Mouse (Mus musculus) adrenal gland, postnatal 25 days (tissue): ENCODE measurements around the gene Entpd2. TPM values are rescaled to one million over a fixed set of nuclear protein-coding genes. Genes with fewer than 3 reads are reported as not detected.

Experiments
- DNase-seq: peaks from one replicate; pipeline ENCODE4 v3.0.0; 2021; ENCODE audit warnings: mixed read lengths
- long read RNA-seq: library from polyadenylated mRNA; stranded (forward); transcript quantifications from one replicate; pipeline ENCODE4 v2.0.0, GENCODE M21; 2021
- total RNA-seq: library from RNA; stranded (reverse); gene quantifications from 2 replicates; pipeline ENCODE4 v1.2.3, GENCODE M21; 2021

Gene Entpd2
- total RNA-seq: 2.4 and 3.7 TPM in 2 replicates
- long read RNA-seq, partial matches to known transcripts: 2 of 7 reads
- long read RNA-seq, other reads (novel, unspliced or antisense): 2 of 7 reads

DNA sequence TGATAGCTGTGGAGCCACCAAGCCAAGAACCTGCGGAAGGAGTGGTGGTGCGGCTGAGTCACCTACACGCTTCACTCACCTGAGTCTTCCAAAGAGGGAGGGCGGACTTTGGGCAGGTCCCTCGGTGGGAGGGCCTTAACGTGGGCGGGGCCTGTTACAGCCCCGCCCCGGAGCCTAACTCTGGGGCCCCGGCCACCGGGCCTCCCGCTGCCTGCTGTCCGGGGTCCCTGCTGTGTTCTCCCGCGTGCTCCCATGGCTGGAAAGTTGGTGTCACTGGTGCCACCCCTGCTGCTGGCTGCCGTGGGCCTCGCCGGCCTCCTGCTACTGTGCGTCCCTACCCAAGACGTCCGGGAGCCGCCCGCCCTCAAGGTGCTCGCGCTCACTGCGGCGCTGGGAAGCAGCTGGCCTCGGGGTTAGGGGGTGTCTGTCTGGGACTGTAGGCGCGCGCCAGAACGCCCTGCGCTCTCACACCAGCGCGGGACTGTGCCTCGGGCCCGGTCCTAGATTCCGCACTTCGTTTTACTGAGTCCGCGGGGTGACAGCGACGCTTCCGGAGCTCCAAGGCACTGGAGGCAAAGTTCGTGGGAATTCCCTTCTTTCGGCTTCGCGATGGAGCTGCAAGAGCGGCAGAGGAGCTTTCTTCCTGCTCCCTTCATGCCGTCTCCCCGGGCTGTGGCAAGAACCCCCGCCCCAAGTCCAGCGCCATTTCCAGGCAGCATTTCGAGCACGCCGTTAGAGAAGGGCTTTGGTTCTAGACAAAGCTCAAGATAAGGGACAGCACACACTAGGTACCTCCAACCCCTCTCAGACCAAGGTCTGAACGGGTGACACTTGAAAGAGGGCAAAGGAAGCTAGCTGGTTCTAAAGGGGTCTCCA is at the start of gene Entpd2:
Entpd2 (plus strand) TSS at position 154 of the 876 bp plus-strand sequence.
- peak; percentile 27 for DNase-seq

DNA sequence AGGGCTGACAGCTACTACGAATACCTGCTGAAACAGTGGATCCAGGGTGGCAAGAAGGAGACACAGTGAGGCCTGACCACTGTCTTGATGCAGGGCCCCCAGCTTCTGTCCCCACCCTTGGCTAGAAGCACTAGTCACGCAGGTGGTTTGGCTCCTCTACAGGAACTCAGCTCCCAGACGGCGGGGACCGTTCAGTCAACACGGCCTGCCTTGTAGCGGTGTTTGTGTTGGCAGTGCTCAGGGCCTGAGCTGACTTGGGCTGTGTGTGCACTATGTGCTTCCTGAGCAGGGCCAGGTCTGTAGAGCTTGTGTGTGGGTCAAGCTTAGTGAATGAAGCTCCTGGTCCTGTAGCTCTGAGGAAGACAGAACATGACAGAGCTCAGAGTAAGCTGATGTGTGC is 47.5 kb upstream of the Entpd2 start:
- DNase-seq: no peak

DNA sequence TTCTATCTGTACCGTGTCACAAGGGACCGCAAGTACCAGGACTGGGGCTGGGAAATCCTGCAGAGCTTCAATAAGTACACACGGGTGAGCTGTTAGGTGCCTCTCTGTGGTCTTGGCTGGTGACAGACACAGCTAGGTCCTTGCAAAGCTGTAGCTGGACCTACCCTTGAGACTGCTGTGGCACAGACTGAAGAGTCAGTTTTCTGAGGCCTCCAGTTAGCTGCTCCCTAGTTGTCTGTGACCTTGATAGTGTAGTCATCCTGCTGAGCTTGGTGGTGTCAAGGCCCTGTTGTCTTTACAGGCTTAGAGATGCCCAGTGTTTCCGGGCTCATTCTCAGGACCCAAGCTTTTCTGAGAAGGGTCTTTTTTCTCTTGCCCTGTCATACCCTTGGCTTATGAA is 46.2 kb upstream of the Entpd2 start:
- DNase-seq: no peak

DNA sequence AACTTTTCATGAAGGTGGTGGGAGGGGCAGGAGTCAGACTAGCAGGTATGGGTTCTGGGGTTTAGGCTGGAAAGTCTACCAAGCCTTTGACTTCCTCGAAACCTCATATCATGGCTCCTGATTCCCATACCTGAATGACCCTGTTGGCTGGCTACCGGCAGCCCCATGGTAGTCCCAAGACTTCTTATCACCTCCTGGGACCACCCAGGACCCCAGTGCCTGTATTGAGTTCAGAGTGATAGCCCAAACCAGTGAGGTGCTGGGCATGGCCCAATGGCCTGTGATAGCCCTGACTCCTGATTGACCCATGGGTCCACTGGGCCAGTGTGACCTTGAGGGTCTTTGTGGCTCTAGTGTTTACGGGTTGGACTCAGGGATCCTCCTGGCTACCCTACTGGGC is 45.0 kb upstream of the Entpd2 start:
- DNase-seq: no peak

DNA sequence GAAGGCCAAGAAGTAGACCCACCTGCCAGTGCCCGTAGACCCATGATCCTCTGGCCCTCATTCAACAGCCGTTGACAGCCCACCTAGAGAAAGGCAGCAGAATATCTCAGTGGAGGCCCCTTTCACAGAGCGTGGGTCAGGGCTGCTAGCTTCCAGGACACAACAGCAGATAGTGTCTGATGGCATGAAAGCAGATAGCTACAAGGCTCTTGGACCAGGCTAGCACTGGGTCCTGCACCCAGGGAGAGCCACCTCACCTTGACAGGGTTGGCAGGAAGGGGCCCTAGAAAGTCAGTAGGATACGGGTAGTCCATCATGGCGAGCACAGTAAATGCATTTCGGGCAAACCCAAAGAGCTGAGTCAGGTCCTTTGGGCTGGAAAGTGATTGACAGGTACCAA is 41.5 kb upstream of the Entpd2 start:
- DNase-seq: no peak

DNA sequence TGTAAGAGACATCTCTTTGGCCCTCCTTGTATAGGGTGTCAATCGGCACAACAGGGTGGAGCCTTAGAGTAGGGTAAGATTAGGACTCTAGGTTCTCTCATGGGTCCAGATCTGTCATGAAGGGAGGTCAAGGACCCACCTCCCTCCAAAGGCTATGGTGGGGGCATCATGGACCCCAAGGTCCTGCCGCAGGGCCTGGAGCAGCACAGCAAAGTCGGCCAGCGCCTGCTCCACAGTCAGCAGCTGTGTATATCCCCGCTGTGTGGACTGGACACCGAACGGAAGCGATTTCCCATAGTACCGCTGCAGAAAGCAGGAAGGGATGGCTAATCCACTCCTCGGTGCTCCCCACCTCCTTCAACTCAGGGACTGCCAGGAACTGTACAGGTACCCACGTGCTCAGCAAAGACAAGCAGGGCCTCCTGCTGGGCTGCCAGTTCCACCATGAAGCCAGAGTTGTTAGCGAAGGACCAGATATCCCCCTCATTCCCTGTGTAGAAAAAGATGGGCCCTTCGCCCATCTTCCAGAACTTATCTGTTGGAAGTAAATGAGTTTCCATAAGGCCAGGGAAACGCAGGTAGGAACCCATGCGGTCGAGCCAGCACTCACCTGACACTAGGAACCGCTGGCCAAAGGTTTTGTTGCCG is 40.1 kb upstream of the Entpd2 start:
- DNase-seq: no peak

DNA sequence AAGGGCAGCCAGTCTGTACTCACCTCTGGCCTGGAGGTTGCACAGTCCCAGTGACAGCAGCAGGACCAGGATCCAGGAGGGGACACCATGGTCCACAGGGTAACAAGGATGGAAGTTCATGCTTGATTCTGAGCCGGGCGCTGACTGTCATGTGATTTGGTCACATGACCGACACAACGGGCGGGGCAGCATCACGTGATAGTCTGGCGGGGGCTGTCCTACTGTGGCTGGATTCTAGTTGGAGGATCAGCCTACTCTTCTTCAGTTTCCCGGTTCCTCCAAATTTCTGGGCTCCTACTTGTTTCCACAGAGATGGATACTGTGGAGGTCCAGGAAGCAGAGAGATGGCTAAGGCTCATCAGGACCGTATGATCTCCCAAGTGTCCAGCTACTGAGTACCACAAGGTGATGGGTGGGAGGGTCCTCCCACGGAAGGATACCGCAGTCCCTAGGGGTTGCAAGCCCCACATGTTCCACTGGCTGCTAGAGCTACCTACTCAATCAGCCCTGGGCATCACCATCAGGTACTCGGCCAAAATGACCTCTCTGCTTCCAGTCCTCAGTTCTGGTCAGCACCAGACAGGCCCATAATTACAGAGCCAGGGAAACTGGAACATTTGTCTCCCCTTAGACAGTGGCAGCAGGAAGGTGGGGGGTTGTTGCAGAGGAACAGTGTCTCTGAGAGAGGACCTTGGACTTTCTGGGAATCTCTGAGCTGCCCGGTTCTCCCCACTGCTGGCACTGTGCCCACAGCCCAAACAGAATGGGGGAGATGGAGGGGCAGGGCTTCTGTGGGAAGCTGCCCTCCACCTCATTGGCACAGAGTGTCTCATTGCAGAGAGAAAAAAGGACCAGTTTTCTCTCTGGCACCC is 39.2 kb upstream of the Entpd2 start, which contains the start of gene Dpp7:
Dpp7 (minus strand) TSS at position 152 of the 872 bp plus-strand sequence.
- peak; percentile 74 for DNase-seq

DNA sequence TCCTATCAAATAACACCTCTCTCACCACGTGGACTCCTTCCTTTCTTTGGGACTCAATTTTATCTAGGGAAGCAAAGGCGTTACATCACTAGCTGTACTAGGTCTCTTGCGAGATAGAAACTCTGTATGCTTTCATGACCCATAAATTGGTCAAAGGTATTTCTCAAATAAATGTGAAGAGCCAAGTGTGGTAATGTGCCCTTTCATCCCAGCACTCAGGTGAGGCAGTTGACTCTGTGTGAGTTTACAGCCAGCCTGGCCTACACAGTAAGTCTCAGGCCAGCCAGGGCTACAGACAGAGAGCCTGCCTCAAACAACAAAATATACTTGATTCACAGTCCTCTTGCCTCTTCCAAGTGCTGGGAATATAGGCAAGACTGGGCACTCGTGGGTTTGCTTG is 35.8 kb upstream of the Entpd2 start:
- no peak for DNase-seq

DNA sequence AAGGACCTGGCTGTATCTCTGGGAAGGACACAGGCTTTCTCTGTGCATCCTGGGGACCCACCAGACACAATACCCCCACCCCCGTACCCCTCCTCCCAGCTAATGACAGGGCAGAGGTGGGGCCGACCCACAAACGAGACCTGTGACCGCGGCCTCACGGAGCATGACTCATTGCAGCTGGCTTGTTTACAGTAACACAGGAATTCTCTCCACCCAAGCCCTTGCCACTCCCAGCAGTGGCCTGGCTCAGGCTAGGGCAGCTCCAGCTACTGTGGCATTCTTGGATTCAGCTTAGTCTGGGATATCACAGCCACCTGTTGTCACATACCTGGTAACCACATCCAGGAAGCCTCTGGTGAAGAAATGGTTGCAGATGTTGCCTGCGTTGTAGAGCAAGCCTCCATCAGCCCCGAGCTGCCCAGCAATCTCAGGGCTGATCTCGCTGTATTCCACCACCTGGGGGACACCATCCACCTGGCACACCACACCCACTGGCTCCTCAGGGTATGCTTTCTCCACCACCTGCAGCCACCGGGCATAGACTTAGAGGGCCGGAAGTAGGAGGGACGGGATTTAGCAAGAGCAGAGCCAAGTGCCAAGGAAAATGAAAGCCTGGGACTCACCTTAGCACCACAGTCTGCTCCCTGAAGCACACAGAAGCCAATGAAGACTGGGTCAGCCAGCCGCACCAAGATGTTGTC is 32.0 kb upstream of the Entpd2 start:
- DNase-seq: no peak

DNA sequence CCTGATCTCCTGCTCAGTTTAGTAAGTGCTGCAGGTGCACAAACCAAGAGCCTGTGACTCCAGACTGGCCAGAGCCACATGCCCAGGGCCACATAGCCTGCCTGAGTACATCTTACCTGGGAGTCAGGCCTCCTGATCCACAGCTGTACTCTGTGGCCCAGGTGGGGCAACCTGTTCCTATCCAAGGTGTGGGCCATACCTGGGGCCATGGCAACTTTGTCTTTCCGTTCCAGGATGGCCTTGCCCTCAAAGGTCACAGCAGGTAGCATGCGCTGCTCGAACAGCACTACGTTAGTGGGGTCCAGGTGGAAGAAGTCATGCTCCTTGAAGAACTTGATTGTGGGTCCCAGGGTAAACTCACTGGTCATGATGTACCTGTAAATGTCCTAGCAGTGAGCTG is 31.4 kb upstream of the Entpd2 start:
- no peak for DNase-seq

DNA sequence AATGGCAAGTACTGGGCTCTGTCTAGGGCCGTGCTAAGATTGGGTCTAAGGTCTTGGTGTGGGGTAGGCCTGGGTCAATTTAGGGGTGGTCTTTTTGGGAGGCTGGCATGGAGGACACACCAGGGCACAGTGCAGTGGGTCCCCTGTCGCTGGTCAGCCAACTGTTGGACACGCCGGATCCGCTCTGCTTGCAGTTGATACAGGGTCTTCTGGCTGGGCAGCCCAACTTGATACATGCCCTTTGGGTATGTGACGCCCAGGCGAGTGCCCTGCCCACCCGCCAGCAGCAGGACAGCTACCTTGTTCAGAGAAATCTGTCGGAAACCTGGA is 30.9 kb upstream of the Entpd2 start:
- no peak for DNase-seq

DNA sequence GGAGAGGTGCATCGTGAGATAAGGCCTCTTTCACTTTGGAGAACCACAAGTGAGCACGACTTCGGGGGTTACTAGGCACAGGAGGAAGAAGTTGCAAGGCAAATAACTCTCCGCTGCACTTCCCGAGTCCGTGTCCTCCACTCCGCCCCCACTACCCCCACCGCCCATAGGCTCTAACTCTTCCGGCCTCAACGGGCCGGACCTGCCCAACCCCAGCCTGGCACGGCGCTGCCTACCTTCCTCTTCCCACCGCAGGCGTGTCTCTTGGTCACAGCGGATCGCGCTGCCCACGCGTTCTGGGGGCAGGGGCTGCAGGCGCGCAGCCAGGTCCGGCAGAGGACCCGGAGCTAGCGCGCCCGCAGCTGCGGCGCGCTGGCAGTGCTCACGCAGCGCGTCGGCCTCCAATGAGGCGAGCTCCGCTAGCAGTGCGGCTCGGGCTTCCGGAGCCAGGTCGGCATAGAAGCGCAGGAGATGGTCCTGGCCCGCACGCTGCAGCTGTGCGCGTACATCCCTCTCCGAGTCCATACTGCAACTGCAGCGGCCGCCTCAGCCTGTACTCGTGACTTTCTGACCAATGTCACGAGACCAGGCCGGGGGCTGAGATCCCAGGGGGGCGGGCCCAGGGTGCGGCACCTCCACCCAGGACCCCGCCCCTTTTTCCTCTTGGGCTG is 30.4 kb upstream of the Entpd2 start, which contains the start of gene Uap1l1:
Uap1l1 (minus strand) TSS at position 592 of the 671 bp plus-strand sequence.
- peak; percentile 83 for DNase-seq

DNA sequence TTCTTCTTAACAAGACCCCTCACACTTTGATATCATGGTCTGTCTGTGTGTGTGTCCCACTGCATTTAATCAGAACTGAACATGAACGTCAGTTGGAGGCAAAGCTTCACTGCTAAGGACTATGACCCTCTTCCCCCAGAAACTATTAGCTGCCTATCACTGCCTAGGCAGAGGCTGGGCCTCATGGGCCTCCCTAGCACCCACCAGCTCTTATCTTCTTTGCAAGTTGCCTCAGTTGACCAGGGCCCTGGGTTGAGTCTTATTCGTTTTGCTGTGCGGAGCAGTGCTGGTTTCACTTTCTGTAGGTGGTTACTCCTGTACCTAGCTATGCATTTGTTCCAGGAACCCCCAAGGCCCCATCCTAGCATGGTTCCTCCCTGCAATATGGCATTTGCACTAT is 25.7 kb upstream of the Entpd2 start:
- no peak for DNase-seq

DNA sequence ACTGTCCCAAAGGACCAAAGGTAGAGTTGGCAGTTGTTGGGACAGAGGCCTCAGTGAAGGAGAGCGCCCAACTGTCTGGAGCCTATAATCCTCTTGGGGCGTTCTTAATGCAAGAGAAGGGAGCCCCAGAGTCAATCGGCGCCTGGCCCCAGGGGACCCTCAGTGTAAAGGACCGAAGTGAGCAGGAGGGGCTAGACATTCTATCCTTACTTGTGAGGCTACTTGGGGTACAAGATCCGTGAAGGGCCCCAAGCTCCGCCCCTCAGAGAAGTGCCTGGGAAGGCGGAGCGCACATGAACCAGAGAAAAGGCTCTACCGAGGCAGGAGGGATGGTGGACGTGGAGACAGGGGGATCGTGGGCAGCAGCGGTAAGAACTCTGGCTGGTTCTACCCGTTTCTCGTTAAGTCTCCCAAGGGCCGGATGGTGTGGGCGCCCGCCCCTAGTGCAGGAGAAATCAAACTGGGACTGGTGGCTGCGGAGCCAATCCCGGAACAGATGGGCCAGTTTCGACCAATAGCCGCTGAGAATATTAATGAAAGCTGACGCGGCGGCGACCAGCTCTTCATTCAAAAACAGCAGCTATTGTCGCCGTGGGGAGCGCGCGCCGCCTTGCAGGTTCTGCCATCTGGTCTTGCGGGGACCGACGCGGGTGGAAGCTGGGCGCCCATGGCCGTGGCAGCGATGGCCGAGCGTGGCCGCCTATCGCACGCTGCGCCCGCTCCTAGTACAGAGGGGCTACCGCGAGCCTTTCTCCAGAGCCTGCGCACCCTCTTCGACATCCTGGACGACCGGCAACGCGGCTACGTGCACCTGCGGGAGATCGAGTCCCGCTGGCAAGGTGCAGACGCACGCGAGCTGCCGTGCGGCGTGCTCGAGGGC is 23.7 kb upstream of the Entpd2 start, which contains the start of gene Sapcd2:
Sapcd2 (plus strand) TSS at position 558 of the 880 bp plus-strand sequence.
- peak; percentile 85 for DNase-seq

DNA sequence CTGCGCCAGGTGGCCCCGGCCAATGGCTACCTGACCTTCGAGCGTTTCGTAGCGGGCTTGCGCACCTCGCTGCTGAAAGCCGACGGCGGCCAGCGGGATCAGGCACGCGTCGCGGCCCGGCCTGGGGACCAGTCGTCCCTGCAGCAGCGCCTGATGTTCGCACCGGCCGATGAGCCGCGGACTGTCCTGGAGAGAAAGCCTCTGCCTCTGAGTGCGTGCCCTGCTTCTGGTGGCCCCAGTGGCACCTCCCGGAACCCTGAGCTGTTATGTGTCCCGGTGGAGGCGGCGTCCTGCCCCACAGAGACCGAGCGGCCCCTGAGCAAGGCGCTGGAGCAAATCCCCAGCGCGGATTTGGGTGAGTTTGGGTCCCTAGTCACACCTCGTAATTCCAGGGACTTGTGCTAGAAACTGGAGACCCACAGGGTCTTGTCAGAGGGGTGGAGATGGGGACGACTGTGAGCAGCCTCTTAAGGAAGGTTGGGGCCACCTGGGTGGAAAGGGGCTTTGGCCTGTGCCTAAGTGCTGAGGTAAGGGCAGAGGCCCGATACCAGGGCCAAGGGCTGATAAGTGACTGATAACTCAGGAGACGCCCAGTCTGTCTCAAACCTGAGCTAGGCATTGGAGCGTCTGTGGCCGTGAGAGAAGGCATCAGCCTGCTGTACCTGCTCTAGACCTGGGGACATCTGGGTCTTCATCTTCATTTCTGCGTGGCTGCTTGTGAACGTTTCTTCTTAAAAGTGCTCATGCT is 22.9 kb upstream of the Entpd2 start:
- no peak for DNase-seq

DNA sequence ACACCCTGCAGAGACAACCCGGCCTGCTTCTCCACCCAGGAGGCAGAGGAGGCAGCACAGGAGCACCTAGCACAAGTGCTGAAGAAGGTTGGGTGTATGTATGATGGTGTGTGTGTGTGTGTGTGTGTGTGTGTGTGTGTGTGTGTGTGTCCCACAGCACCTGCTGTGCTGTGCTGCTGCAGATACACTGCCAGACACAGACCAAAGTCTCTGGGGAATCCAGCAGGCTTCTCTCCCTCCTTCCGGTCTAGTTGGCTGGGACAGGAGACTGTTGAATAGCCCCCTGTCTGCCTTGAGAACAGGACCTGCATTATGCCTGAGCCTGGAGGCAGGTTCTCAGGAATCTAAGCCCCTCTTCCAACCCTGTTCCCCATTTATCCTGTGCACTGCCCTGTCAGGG is 22.2 kb upstream of the Entpd2 start:
- DNase-seq: no peak

DNA sequence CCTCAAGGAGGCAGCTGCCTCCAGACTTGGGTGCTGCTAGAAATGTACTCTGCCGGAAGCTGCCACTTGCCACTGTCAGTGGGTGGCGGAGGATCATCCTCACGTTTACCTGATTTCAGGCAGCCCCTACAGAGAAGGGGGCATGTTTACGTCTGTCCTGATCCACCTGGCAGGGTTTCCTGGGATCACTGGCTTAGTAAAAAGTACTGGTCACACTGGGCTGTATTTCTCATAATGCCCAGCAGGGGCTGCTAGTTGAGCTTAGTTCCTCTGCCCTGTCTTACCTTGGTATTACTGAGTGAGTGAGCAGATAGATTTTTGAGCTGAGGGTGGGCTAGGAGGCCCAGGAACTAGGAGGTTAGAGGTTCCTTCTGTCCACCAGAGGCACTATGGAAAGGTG is 19.1 kb upstream of the Entpd2 start:
- peak; percentile 57 for DNase-seq

DNA sequence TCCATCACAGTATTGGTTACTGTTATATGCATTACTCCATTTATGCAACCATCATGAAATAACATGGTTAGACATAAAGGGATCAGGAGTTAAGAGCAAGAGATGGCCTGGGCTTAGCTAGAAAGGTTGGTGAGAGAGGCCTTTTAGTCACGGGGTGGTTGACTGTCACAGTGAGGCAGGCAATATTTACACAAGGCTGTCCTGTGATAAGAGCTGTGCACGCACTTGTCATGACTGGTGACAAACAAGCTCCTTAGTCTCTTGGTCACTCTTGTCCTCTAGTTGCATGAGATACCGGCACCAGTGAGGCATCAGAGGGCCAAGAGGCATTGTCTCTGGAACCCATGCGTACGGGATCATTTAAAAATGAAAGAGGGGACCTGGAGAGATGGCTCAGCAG is 11.2 kb upstream of the Entpd2 start:
- DNase-seq: no peak

DNA sequence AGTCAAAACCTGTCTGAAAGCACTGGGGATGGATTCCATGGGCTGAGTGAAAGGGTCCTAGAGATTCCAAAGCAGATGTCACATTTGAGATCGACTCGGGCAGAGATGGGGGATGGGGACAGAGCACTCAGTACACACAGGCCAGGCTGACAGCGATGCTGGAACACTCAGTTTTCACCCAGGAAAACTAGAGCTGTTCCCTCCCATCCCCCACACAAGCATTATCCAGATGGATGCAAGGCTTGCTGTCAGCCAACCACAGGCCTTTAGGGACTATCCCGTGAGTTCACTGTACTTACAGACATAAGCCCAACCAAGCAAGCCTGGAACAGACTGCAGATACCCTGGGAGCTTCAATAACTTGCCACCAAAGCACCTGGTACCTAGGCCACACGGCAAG is 4.4 kb upstream of the Entpd2 start:
- no peak for DNase-seq
